Mouse (Mus musculus) kidney, adult 10 weeks (tissue): ENCODE data around the gene Bcar1. TPM values are rescaled to one million over a fixed set of nuclear protein-coding genes. Genes with fewer than 3 reads are reported as not detected.

Source experiments
- polyA plus RNA-seq: library from polyadenylated mRNA; stranded (reverse); fragments of 350-450 nt; fragmentation: Illumina TruSeq; extraction: RNeasy Lipid Tissue Mini Kit (QIAGEN cat#74804); gene quantifications from one replicate; pipeline ENCODE4 v1.2.3, GENCODE M21; 2014; ENCODE audit warnings: low read depth, low replicate concordance

The Bcar1 gene
- 0.40 TPM for polyA plus RNA-seq

GRCm38 (mm10) chr8:111743792-111744696 is at the start of gene Bcar1:
Bcar1 (minus strand) TSS chr8:111743809.

GRCm38 (mm10) chr8:111690960-111691445 is 52.6 kb downstream of the Bcar1 start, which contains the start of gene Ctrb1:
Ctrb1 (minus strand) TSS chr8:111691010.

Other genes starting within 250 kb of the Bcar1 start
- 5.4 TPM for gene Wdr59, start 221.7 kb downstream of the Bcar1 start, polyA plus RNA-seq
- gene Znrf1, start 207.7 kb downstream of the Bcar1 start, polyA plus RNA-seq, result 4.6 TPM
- gene Ldhd, start 113.4 kb downstream of the Bcar1 start, polyA plus RNA-seq, result 34.9 TPM
- gene Zfp1, start 100.4 kb downstream of the Bcar1 start, polyA plus RNA-seq, result 7.8 TPM
- gene Ctrb1, start 52.8 kb downstream of the Bcar1 start, polyA plus RNA-seq, result not detected
- 158 TPM for gene Cfdp1, start 110.5 kb upstream of the Bcar1 start, polyA plus RNA-seq
- gene Tmem170, start 132.9 kb upstream of the Bcar1 start, polyA plus RNA-seq, result 23.0 TPM
- gene Chst5, start 166.6 kb upstream of the Bcar1 start, polyA plus RNA-seq, result not detected
- gene Tmem231, start 190.1 kb upstream of the Bcar1 start, polyA plus RNA-seq, result 4.5 TPM
- 182 TPM for gene Gabarapl2, start 196.9 kb upstream of the Bcar1 start, polyA plus RNA-seq
- 1.6 TPM for gene Adat1, start 248.5 kb upstream of the Bcar1 start, polyA plus RNA-seq